Mouse (Mus musculus): ENCODE results near the gene 1700029F12Rik. TPM values are rescaled to one million over a fixed set of nuclear protein-coding genes. Genes with fewer than 3 reads are reported as not detected.

The 1700029F12Rik gene
- total RNA-seq, 1 experiment from 2014 or later, result not detected

Other genes starting within 250 kb of the 1700029F12Rik start
- 0.79 and 1.1 TPM in 2 replicates for gene Gcnt4, start 109.7 kb downstream of the 1700029F12Rik start, total RNA-seq (2021)
- 4.5 and 5.7 TPM in 2 replicates for gene Fam169a, start 32.9 kb upstream of the 1700029F12Rik start, total RNA-seq (2021)
- 0.33 TPM in 1 of 2 replicates, not detected in the other for gene Gm6169, start 64.9 kb upstream of the 1700029F12Rik start, total RNA-seq (2021)
- 38.0 and 40.9 TPM in 2 replicates for gene Gfm2, start 103.6 kb upstream of the 1700029F12Rik start, total RNA-seq (2021)
- 92.3 and 110 TPM in 2 replicates for gene Nsa2, start 103.6 kb upstream of the 1700029F12Rik start, total RNA-seq (2021)
- 24.6 and 25.6 TPM in 2 replicates for gene Hexb, start 164.0 kb upstream of the 1700029F12Rik start, total RNA-seq (2021)
- gene Enc1, start 206.7 kb upstream of the 1700029F12Rik start, total RNA-seq (2021), result 15.0 and 19.0 TPM in 2 replicates

Data from adrenal gland, postnatal 14 days (tissue).